In genomic region chr17:29988141-29988540, GRCm38 (mm10) we compare ENCODE assay signal across 13 mouse cellular contexts.
"Had no signal": no experiment of that assay in that cellular context is flagged by ENCODE, and none has a peak within 500 bp of the region (broad histone marks: within the 10 kb centered on the region; RNA-seq: fewer than 3 reads in every experiment).

No protein-coding gene starts in this region.

- DNase-seq: gastrocnemius, postnatal 10 days; gastrocnemius, postnatal 25 days; heart, adult 18-20 months; heart, postnatal 10 days; heart, postnatal 4 days; kidney, adult 18-20 months; kidney, adult 9 months; kidney, postnatal 14 days; kidney, postnatal 36 days; layer of hippocampus, adult 9-11 months; layer of hippocampus, postnatal 36 days; left cerebral cortex, postnatal 4 days; lung, adult 18-20 months had no signal
